Mouse (Mus musculus) thymus, postnatal 25 days (tissue): ENCODE results near the gene Plcl1.
A peak's percentile ranks its signal among the peaks of the same experiment; 100 is the strongest.

Experiments used
- DNase-seq: peaks from one replicate; pipeline ENCODE4 v3.0.0; 2022

The Plcl1 gene

DNA sequence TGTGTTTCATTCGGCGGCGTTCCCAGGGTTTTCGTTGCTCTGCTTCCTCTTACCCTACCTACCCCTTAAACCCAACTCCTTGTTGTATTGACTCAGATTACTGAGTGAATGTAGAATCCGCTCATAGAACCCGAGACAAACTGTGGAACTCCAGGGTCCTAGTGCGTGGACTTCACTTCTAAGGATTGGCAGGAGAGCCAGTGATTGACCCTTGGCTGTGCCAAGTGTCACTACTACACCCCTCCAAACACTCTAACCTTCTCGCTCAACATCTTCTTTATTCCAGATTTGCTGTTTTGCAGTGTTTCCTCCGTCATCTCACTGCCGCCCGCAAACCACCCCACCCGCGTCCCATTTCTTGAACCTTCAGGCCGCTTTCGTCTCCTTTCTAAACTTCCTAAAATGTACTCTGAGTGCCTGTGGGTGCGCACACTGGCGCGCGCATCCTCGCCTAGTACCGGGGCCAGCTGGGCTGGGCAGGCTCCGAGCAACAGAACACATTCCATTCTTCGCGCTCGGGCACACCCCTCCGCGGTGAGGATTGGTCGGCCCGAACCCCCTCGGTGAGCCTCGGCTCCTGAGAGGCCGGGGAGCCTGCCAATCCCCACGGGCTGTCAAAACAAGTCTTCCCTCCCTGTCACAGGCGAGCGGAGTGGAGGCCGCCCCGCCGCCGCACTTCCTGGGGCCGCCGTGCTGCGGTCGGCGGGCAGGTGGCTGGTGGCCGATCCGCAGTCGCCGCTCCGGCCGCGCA is at the start of gene Plcl1:
Gene Plcl1 (plus strand): TSS at position 650 of the 751 bp plus-strand sequence.
- peak; percentile 97 for DNase-seq

DNA sequence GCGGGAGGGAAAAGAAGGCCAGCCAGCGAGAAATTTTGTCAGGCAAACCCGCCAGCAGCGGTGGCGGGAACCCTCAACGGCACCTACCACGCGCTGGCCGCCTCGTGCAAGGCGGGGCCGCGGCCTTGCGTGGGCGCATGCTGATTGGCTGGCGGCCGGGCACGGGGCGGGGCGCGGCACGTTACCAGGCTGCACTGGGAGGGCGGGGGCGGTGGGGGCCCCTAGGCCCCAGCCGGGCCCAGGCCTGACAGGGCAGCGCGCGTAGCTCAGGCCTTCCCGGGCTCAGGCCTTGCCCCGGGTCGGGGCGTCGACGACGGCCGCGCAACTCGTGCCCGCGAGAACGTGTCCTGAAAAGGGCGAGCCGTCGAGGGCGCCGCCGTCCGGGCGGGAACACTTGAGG is 43.1 kb upstream of the Plcl1 start:
- DNase-seq, result no peak

- peak; percentile 88 for DNase-seq
These were observed 42.6 kb upstream of the Plcl1 start, which contains the start of gene Boll for GRCm38 (mm10) chr1:55363044-55363565. Gene Boll (minus strand): TSS chr1:55363469.

GRCm38 (mm10) chr1:55363586-55363985 is 42.1 kb upstream of the Plcl1 start:
- DNase-seq, result peak; percentile 82

GRCm38 (mm10) chr1:55372626-55373025 is 33.1 kb upstream of the Plcl1 start:
- peak; percentile 41 for DNase-seq

DNA sequence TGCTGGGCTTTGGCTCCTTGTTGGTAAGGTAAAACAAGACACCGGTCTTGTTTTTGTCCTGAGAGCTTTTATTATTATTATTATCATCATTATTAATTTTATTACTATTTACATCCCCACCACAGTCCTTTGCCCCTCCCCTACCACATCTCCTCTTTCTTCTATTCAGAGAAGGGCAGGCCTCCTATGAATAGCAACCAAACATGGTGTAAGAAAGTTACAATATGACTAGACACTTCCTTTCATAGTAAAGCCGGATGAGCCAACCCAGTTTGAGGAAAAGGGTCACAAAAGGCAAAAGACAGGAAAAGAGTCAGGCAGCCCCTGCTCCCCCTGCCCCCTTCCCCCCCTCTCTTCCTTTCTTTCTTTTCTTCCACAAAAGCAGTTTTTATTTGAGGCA is 25.2 kb upstream of the Plcl1 start:
- no peak for DNase-seq

- DNase-seq, result peak; percentile 84
These were observed 22.5 kb upstream of the Plcl1 start for GRCm38 (mm10) chr1:55383114-55383773.

- DNase-seq, result no peak
These were observed 5.8 kb upstream of the Plcl1 start for GRCm38 (mm10) chr1:55399891-55400290.

- DNase-seq, result peak; percentile 64
These were observed 1.3 kb upstream of the Plcl1 start for GRCm38 (mm10) chr1:55404439-55404838.

- no peak for DNase-seq
These were observed 297 bp downstream of the Plcl1 start for GRCm38 (mm10) chr1:55406023-55406413.

- peak; percentile 52 for DNase-seq
These were observed 1.0 kb downstream of the Plcl1 start for GRCm38 (mm10) chr1:55406531-55407375.

DNA sequence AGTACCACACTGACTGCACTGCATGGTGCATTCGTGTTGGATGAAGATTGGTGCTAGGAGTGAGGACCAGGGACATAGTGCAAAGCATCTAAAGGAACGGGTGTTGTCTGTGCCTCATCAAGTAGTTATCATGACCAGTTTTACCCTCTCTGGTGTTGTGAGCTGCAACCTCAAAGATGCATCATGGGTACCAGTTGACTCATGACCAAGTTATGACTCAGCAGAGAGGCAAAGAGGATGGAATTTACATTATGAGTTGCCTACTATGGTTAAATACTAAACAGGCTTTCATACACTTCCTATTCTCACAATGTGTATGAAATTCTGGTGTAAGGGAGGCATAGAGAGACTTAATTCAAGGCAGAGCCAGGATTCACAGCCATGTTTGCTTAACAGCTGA is 4.9 kb downstream of the Plcl1 start:
- DNase-seq, result no peak

DNA sequence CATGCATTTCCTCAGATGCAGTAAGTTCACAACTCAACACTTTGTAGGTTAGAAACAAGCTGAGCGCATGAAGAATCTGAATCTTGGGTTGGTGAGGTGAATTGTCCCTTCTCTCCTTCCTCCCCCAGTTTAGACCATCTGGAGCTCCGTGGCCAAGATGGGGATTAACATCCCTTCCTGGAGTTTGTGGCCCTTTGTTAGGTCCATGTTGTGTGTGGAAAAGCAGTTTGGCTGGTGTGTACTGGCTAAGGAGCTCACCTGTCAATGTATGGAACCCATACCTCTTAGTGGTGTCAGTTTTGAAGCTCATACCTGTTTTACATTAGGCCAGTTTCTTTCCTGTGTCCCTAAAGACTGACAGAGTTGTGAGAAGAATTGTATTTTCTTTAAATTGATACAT is 5.4 kb downstream of the Plcl1 start:
- no peak for DNase-seq

GRCm38 (mm10) chr1:55412569-55412968 is 6.8 kb downstream of the Plcl1 start:
- no peak for DNase-seq

DNA sequence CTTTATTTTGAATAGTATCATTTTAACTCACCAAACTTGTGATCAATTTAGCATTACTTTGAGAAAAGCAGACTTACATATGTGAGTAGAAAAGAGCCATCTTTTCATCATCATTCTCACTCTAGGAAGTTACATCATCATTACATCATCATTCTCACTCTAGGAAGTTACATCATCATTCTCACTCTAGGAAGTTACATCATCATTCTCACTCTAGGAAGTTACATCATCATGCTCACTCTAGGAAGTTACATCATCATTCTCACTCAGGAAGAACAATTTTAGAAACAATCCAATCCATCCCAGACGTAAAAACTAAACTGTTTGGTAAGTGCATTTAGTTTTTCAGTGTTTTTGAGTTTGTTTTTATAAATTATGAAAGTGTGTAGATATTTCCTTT is 7.8 kb downstream of the Plcl1 start:
- no peak for DNase-seq

GRCm38 (mm10) chr1:55418968-55419367 is 13.2 kb downstream of the Plcl1 start:
- DNase-seq, result no peak

- DNase-seq, result no peak
These were observed 21.9 kb downstream of the Plcl1 start for GRCm38 (mm10) chr1:55427607-55428006.

DNA sequence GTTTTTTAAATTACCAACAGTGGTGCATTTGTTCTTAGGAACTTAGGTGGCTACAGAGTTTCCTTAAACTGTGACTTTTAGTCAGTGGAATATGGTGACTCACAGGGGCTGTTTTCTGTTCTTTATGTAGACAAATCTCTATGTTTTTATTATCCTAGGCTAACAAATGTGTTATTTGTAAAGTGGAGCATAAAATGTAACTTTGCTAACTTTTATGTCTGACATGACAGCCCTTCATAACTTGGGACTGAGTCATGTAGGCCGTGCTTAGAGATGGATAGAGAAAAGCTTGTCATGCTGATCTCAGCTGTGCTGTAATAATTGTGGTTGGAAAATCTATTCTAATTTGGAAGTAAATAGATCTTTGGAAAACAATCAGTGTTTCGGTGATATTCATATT is 23.3 kb downstream of the Plcl1 start:
- no peak for DNase-seq

DNA sequence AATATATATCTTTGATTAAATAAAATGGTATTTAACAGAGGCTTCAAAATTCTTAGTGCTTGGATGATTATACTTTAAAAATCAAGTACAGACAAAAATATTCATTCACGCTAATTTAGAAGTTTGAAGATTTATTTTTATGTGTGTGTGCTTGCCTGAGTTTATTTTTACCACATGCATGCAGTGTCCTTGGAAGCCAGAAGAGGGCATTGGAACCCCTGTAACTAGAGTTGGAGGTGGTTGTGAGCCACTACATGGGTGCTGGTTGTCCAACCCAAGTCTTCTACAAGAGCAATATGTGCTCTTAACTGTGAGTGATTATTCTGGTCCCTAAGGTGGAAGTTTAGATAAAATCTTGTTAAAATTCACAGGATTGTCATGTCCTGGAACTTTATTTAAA is 24.0 kb downstream of the Plcl1 start:
- DNase-seq, result no peak

- DNase-seq, result no peak
These were observed 24.9 kb downstream of the Plcl1 start for GRCm38 (mm10) chr1:55430587-55430986.

- DNase-seq, result no peak
These were observed 30.9 kb downstream of the Plcl1 start for GRCm38 (mm10) chr1:55436589-55436988.

- no peak for DNase-seq
These were observed 31.4 kb downstream of the Plcl1 start for GRCm38 (mm10) chr1:55437095-55437494.

GRCm38 (mm10) chr1:55438617-55439016 is 32.9 kb downstream of the Plcl1 start:
- DNase-seq, result no peak
